Mouse (Mus musculus) embryonic fibroblast, embryonic 13.5 days (primary cell): Measurements from ENCODE around the gene Itgb3bp.

Experiments
- CTCF ChIP-seq: IDR thresholded peaks from 2 replicates; pipeline ENCODE4 v1.5.1; 2011; ENCODE audit warnings: mild to moderate bottlenecking, control low read depth, low read length, moderate library complexity, borderline replicate concordance; ENCODE audit not compliant: insufficient read depth
- POLR2A ChIP-seq: IDR thresholded peaks from 2 replicates; pipeline ENCODE4 v1.6.1; 2011; ENCODE audit warnings: low read depth, mild to moderate bottlenecking, control low read depth, low read length, moderate library complexity

DNA sequence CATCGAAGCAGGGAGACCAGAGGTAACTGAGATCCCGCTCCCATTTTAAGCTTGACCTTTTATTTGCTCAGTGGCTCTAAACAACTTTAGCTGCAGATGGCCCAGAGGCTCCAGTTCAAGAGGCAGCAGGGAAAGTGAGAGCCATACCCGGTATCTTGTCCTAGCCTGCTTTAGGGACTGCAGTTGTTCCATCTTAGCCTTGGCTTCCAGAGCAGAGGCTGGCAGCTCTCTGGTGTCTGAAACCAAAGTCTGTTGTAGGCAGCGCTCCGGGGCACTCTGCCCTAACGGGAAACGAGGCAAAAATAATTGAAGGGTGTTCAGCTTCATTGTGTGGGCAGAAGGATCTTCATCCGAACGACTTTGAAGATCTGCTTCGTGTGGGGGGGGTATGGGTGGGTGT lies 25.8 kb upstream of the Itgb3bp start:
- no peak for TF ChIP-seq CTCF
- no peak for TF ChIP-seq POLR2A
